Mouse (Mus musculus) left cerebral cortex, postnatal 4 days (tissue): Measurements from ENCODE around the gene Tbc1d8. TPM values are rescaled to one million over a fixed set of nuclear protein-coding genes. Genes with fewer than 3 reads are reported as not detected.

Source experiments
- DNase-seq: peaks from one replicate; pipeline ENCODE4 v3.0.0-alpha.2; 2022
- intact Hi-C: fragments of 180-260 bp; cut with DNase I; formaldehyde crosslinking; loops from one replicate; pipeline ENCODE4 v1.15.1; 2025
- total RNA-seq, 2 experiments: library from RNA; stranded (reverse); gene quantifications; 2 replicates each; pipeline ENCODE4 v1.2.3; 2021

The Tbc1d8 gene
- total RNA-seq, 2 experiments from 2014 or later: 21.0 to 21.1 TPM

DNA sequence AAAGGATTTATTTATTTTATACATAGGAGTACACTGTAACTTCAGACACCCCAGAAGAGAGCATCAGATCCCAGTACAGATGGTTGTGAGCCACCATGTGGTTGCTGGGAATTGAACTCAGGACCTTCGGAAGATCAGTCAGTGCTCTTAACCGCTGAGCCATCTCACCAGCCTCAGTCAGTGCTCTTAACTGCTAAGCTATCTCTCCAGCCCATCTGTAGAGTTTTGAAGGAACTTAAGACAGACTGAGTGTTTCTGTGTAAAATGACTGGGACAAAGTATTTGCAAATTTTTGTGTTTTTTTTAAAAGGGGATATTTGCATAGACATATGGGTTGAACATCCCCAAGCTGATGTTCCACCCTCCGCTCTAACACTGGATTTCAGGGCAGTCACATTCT lies 78.4 kb downstream of the Tbc1d8 start:
- DNase-seq: no peak
- intact Hi-C loops: no loop called here

DNA sequence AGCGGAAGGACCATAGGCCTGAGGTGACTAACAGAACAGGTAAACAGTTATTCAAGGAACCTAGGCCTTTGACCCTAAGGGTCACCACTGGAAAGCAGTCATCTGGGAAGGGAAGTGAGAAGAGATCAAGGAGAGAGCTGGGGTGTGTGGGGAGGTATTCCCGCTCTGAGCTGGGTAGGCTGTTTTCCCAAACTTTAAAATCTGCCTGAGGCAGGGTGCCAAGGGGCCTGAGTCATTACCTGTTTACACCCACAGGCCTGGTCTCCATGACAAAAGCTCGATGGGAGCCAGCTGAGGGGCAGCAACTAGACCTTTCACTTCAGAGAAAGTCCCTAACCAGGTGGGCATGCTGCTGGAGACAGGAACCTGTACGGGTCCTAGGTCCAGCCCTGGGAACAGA lies 79.3 kb downstream of the Tbc1d8 start:
- no peak for DNase-seq
- intact Hi-C loops: no loop called here

DNA sequence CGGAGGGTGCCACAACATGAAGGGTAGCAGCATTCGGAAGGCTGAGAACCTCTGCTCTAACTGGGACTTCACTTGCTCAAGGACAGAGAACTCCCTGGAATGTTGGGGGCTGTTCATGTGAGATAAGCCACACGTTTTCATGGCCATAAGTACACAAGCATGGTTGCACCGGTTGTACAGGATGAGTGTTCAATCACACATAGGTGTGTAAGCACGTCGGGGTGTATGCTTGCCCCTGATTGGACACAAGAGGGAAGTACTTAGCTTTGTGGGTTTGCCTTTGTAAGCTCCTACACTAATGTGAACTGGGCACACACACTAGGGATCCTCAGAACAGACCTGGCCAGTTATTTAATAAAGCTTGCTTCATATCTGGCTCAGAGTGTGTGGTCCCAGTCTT lies 80.3 kb downstream of the Tbc1d8 start:
- no peak for DNase-seq
- intact Hi-C loops: no loop called here

DNA sequence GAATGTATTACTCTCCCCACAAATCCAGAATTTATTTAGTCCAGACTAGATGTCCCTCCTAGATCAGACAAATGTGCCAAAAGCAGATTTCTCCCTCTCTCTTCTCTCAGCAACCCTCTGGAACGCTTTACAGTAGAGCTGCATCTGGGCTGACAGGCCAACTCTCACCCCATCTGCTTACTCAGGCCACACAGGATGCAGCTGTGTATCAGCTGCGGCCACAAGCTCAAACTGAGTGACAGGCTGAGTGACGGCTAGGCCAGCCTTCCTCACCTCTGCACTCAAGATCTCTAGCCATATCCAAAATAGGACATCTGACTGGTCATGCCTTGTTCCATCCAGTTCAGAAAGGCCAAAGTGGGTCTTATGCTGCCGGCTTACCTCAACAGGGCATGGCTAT lies 82.2 kb downstream of the Tbc1d8 start:
- no peak for DNase-seq
- intact Hi-C loops: no loop called here

DNA sequence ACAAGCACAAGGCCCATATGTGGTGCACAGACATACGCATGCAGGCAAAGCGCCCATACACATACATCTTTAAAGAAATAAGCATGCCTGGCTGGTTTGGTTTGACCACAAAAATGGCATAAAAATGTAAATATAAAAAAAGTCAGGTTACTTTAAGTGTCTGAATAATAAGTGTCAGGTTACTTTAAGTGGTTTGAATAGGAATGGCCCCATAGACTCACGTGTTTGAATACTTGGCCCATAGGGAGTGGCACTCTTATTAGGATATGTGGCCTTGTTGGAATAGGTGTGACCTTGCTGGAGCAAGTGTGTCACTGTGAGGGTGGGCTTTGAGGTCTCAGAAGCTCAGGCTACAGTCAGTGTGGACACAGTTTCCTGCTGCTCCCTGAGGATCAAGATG lies 83.9 kb downstream of the Tbc1d8 start:
- no peak for DNase-seq
- intact Hi-C loops: loop anchor here (5.0 kb wide), 1 partner anchor 128 kb away; no protein-coding TSS in a partner anchor

DNA sequence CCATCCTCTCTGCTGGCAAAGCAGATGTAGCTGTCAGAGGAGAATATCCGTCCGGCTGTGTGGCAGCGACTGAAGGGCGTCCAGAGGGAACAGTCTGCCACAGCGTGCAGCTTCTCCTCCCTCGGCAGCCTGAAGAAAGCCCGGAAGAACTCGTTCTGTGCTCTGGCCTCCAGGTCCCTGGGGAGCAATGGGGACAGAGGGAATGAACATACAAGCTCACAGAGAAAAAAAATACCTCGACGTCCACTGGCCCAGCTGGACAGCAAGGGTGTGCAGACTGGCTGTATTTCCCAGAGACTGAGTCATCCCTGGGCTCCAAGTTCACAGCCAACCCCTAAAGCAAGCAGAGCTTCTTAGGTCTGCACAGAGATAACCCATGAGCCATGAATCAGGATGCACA lies 84.5 kb downstream of the Tbc1d8 start:
- intact Hi-C loops: loop anchor here (5.0 kb wide), 1 partner anchor 128 kb away; no protein-coding TSS in a partner anchor
- DNase-seq: no peak

DNA sequence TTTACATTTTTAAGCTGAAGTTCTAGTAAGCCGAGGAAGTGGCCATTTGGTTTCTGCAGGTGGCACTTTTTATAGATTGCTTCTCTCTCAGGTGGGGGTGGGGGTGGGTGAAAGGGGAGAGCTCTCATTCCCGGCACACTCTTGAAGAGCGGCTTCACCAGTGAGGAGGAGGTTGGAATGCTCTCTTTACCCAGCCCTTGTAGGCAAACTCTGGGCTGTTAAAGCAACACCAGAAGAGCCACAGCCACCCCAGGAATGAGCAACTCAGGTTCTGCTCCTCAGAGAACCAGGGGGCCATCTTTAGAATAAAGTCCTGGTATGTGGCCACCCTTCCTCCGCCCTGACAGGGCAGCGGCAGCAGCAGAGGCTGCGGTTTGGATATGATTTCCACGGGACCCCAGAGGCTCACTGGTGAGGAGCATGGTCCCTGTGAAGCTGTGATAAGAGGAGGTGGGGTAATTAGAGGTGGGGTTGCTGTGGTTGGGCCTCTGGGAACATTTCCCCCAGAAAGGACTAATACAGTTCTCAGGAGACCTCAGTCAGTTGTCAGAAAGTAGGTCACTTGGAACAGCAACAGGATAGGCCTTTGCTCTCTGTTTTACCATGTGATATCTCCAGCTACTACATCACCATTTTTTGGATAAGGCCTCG lies 85.2 kb downstream of the Tbc1d8 start:
- intact Hi-C loops: loop anchor here (5.0 kb wide), 1 partner anchor 129 kb away; no protein-coding TSS in a partner anchor
- no peak for DNase-seq

DNA sequence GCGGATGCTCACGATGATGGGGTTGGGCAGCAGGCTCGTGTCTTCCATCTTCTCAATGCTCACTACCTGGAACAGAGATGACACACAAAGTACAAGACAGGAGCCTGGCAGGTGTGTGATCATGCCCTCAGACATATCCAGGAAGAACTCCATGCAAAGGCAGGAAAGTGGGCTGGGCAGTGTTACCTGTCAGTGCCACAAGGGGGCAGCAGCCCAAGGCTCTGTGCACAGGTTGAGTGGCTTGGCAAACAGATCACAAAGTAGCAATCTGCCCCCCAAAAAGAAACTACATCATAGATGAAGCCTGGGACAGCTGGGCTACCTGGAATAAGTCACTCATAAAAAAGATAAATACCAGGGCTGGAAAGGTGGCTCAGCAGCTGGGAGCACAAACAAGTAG lies 86.4 kb downstream of the Tbc1d8 start:
- intact Hi-C loops: loop anchor here (5.0 kb wide), 1 partner anchor 130 kb away; no protein-coding TSS in a partner anchor
- peak; percentile 78 for DNase-seq

DNA sequence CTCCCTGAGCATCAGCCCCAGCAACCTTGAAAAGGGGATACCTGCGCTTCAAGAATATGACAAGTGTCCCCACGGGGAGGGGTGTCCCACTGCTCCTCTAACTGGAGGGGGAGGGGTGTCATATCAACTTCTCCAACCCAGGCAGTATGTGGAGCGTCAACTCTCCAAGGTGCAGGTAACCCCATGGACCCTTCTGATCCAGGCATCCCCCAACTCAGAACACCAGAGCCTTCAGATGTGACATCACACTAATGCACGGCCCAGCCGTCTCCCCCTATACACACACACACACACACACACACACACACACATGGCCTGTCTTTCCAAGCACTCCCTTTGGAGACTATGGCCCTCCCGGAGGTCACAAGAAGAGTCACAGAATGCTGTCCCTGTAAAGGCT lies 86.9 kb downstream of the Tbc1d8 start:
- DNase-seq: no peak
- intact Hi-C loops: loop anchor here (5.0 kb wide), 1 partner anchor 131 kb away; no protein-coding TSS in a partner anchor

DNA sequence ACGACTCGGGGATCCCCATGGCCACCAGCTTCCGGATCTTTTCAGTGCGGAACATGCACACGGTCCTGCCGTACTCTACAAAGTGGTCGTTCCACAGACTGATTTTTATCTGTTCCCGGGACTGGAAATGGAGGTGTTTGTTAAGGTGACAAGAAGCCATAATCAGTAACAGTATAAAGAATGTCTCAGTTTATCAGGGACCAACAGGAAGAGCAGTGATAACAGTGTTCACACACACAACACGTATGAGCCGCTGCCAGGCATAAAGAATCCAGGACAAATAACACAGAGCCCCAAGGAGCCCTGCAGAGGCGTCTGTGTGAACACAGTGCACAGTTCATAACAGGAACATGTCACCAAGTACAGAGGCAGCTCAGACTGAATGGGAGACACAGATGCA lies 89.2 kb downstream of the Tbc1d8 start:
- intact Hi-C loops: no loop called here
- no peak for DNase-seq

DNA sequence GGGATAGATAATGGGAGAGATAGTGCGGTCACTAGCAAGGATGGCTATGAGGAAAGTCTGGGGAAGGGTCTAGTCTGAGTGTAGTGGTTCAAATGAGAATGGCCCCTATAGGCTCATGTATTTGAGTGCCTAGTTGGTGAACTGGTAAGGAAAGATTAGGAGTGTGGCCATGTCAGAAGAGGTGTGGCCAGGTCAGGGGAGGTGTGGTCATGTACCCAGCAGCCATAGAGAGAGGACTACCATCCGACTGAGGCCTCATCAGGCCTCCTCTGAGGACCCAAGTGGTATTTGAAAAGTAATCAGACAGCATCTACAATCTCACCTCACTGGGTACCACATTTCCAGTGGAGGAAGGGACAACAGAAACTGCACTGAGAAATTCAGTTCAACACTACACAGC lies 90.4 kb downstream of the Tbc1d8 start:
- intact Hi-C loops: no loop called here
- no peak for DNase-seq

DNA sequence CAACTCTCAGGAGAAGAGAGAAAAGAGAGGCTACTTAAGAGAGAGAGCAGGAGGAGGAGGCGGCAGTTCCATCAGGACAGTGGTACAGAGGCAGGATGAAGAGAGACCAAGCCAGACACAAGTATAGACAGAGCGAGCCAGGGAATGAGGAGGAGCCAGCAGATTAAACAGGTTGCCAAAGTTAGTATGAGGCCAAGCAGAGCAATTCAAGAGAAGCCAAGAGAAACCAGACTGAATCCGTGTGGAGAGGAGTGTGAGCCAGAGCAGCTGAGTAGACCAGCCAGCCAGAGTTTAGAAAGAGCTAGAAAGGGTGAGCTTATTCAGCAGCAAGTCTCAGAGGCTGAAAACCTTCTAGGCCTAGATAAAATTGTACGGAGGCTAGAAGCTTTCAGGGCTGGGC lies 91.1 kb downstream of the Tbc1d8 start:
- DNase-seq: peak; percentile 24
- intact Hi-C loops: no loop called here

DNA sequence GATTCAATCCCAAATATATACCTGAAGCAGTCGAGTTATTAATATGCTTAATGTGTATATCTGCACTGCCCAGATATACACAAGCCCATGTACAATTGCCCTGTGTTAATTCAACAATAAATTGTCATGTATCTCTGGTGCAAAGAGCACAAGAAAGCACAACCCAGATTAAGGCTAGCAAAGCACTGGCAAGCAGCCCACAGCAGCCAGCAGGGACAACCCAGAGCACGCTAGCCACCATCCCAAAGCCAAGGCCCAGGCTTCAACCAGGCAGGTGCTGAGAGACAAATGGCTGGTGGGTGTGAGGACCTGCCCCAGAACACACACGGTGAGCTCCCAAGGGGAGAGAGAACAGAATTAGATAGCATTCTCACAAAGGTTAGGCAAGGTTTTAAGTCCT lies 92.1 kb downstream of the Tbc1d8 start:
- intact Hi-C loops: no loop called here
- DNase-seq: no peak

DNA sequence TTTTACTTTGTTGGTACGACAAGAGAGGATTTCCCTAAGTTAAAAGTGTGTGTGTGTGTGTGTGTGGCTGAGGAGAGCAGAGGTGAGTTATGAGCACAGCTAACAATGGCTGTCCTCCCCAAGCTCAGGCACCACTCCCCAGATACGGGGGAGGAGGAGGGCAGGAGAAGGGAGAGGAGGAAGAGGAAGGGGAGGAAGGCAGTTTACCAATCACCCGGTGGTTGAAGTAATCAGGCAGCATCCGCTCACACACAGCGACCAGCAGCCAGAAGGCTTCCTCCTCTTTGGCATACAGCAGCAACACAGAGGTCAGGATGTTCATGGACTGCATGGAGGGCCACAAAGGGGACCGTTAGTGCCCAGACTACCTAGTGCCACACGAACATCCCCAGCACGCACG lies 93.6 kb downstream of the Tbc1d8 start:
- no peak for DNase-seq

DNA sequence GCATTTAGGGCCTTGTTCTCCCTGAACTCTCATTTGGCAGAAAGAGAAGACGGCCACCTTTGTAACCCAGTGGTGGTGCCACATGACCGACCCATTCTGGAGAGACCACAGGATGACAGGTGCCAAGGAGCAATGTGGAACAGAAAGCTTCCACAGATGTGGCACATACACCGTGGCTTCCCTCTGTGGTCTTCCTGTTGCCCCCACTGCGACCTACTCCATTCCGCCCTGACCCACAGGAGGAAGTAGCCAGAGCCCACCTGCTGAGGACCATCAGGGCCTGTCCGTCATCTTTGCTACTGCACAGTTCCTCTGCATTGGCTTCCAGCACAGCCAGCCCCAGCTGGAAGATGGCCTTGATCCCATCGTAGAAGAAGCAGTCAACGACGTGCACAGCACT lies 97.5 kb downstream of the Tbc1d8 start:
- DNase-seq: no peak
- intact Hi-C loops: no loop called here

More for the DNA sequence above, 93.6 kb downstream of the Tbc1d8 start:
- intact Hi-C loops: no loop called here

DNA sequence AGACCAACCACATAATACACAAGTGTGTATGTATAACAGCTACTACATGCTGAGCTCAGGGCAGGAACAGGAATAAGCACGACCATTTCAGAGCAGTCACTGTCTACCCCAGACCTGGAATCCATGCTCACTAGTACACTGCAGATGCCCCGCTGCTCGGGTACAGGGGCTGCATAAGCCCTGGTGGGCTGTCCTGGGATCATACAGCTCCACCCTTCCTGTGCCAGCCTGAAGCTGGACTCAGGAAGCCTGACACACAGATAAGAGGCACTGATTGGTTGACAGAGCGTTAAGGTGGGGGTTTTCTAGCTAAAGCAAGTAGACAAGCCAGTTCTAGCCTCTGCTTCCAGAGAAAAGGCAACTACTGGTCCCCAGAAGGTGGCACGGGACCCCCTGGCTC lies 99.5 kb downstream of the Tbc1d8 start:
- intact Hi-C loops: no loop called here

DNA sequence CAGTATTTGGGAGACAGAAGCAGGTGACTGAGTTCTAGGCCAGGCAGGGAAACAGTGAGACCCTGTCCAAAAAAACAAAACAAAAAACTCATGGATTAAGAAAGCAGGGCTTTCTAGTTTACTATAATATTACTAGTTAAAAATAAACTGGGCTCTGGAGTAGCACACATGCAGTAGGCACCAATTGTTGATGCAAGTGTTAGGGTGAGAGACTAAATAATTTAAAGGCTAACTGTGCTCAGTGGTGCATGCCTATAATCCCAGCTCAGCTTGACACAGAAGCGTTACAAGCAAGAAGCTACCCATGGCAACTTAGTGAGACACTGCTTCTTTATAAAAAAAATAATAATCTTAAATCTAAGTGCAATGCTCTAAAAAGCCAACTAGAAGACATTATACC lies 100.0 kb downstream of the Tbc1d8 start:
- intact Hi-C loops: no loop called here
- no peak for DNase-seq

More for the DNA sequence above, 99.5 kb downstream of the Tbc1d8 start:
- no peak for DNase-seq

DNA sequence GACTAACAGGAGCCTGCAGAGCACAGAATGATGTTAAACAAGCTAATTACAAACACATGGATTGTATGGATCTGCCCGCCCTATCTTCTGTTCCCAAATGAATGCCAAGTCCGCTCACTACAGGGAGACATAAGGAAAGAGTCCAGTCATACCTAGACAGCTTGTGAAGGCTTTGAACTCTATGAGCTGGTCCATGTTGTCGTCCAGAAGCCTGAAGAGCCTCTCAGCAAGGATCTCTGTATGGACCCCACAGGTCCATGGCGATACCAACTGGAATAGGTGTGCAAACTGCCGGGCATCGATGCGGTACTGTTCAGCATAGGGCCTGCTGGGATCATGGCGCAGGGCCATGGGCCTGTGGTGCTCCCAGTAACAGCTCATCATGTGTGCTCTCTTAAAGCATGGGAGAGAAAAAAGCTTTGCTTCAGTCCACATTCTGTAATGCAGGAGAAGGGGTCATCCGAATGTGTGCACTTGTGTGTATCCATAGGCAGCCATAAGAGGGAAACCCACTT lies 101.8 kb downstream of the Tbc1d8 start:
- intact Hi-C loops: no loop called here
- DNase-seq: peak; percentile 47

DNA sequence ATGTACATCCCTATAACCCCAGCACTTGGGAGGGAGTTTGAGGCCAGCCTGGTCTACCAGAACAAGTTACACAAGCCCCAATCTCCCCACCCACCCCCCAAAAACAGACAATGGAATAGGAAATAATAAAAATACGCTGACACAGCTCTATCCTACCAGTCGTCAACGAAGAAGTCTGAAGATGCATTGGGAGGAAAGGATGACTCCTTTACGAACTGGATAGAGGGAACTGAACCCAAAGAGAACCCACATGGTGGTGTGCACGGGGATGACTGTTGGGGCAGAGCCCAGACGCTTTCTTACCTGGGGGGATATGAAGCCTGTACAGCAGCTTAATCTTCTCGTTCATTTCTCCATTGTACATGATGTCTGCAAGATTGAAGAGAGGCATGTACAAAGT lies 102.4 kb downstream of the Tbc1d8 start:
- no peak for DNase-seq
- intact Hi-C loops: no loop called here

DNA sequence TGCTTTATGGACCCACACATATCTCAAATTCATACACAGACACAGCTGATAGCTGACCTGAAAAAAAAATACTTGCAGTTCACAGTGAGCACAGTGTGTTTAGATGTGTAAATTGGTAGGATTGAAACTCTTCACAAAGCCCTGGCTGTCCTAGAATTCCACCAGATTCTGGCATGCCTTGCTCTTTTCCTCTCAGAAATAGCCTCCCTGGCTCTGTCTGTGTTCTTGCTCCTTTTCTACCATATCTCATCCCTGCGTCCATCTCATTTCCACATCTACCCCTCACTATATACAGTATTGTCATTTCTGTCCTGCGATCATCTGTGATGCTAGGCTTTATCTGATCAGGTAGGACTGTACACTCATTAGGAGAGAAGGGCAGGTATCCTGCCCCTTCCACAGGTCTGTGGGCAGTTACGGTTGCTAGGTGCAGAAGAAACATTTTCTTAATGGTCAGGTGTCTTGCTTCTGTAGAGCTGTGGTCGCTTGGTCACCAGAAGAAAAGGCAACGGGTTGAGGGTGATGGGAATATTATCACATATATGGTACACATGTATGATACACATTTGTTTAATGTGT lies 104.2 kb downstream of the Tbc1d8 start:
- intact Hi-C loops: no loop called here
- DNase-seq: no peak

DNA sequence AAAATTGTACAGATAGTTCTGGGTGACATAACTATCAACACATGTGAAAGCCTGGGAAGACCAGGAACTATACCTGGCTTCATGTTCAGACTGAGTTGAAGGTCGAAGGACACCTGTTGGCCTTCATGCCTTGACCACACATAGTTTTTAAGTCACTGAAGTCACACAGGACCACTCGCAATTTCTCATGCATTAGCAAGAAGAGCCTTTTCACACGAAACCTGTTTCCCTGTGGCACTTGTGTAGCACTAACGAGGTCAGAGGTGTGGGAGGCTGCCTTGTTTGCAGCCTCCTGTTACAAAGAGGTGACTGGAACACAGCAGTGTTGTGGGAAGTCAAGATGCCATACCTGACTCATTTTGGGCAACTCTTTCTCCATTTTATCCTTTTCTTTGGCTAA lies 105.2 kb downstream of the Tbc1d8 start:
- intact Hi-C loops: no loop called here
- no peak for DNase-seq

DNA sequence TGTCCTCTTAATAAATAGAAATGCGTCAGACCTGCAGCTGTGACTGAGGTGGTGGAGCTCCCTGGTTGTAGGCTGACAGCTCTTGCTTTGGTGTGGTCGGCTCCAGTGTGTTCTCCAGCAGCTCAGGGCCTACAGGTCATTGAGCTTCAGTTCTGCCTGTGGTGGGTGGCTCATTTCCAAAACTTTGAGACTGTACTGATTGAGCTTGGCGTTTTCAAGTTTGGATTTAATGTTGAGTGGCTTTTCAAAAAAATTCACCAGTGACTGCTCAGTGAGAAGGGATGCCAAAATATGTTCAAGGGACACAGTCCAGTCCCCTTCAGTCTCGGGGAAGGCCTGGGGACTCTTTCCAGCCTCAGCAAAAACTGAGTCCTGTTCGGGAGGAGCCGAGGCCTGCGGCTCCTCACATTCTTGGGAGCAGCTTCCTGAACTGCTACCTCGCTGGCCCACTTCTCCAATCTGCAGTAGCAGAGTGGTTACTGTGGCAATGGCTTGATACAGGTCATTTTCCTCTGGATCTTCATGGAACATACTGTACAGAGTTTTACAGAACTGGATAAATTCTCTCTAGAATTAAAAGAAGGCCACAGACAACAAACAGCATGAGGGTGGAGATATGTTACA lies 106.2 kb downstream of the Tbc1d8 start:
- DNase-seq: no peak
- intact Hi-C loops: no loop called here
